Mouse (Mus musculus): ENCODE measurements at regions not wholly inside any gene's neighbourhood (a gene's known extent, or its start where the extent isn't known, plus 50 kb on each side); places are given as distances from the start of the nearest gene placed in this dataset.
A peak's percentile ranks its signal among the peaks of the same experiment; 100 is the strongest.

GRCm38 (mm10) chr3:111338247-111338646 is 1087.4 kb upstream of the Prmt6 start:
- TF ChIP-seq CTCF (IDR thresholded peaks at IDR 0.05; ENCODE audit: low read depth) (peak; percentile 38), EP300 (optimal IDR thresholded peaks at IDR 0.05) (no peak)

Data from stomach, postnatal 0 days (tissue).